Mouse (Mus musculus) myocyte (in vitro differentiated cells): ENCODE data around the gene Zmynd8. TPM values are rescaled to one million over a fixed set of nuclear protein-coding genes. Genes with fewer than 3 reads are reported as not detected.
A peak's percentile ranks its signal among the peaks of the same experiment; 100 is the strongest.

ENCODE experiments used
- H3K27me3 ChIP-seq: one replicate; pipeline ENCODE4 v1.6.1; 2011; ENCODE audit not compliant: control insufficient read depth, insufficient read depth, insufficient read length
- H3K36me3 ChIP-seq: one replicate; pipeline ENCODE4 v1.6.1; 2011; ENCODE audit not compliant: control insufficient read depth, insufficient read depth
- H3K4me2 ChIP-seq: one replicate; pipeline ENCODE4 v1.6.1; 2011; ENCODE audit warnings: low read depth, control low read depth
- H3K4me3 ChIP-seq: one replicate; pipeline ENCODE4 v1.5.1; 2011; ENCODE audit warnings: mild to moderate bottlenecking, control low read depth, moderate library complexity
- H3K79me2 ChIP-seq: one replicate; pipeline ENCODE4 v1.6.1; 2011; ENCODE audit not compliant: control insufficient read depth, insufficient read depth
- H3ac ChIP-seq: one replicate; pipeline ENCODE4 v1.6.1; 2011; ENCODE audit not compliant: control insufficient read depth, insufficient read length
- CEBPB ChIP-seq: IDR thresholded peaks from 2 replicates; pipeline ENCODE4 v1.6.1; 2011; ENCODE audit warnings: mild to moderate bottlenecking, moderate library complexity; ENCODE audit not compliant: poor library complexity, insufficient read depth, severe bottlenecking
- E2F4 ChIP-seq: IDR thresholded peaks from one replicate; pipeline ENCODE4 v1.6.1; 2011; ENCODE audit warnings: mild to moderate bottlenecking, control low read depth, moderate library complexity; ENCODE audit not compliant: insufficient read depth
- MAX ChIP-seq: IDR thresholded peaks from one replicate; pipeline ENCODE4 v1.6.1; 2011; ENCODE audit warnings: low read depth, mild to moderate bottlenecking, control low read depth
- MYOD1 ChIP-seq, 3 experiments: IDR thresholded peaks; one replicate each; pipeline ENCODE4 v1.6.1; 2011; ENCODE audit warnings: control low read depth in 2 of 3, low read depth in 2 of 3, mild to moderate bottlenecking in 2 of 3, moderate library complexity in 1 of 3; ENCODE audit not compliant: insufficient read length in 2 of 3, control insufficient read depth in 1 of 3
- MYOG ChIP-seq, 3 experiments: IDR thresholded peaks; one replicate each; pipeline ENCODE4 v1.6.1; 2011; ENCODE audit warnings: control low read depth in 2 of 3, low read depth in 2 of 3, mild to moderate bottlenecking in 2 of 3; ENCODE audit not compliant: insufficient read length in 2 of 3, control insufficient read depth in 1 of 3, insufficient read depth in 1 of 3
- POLR2A ChIP-seq: IDR thresholded peaks from one replicate; pipeline ENCODE4 v1.6.1; 2011; ENCODE audit warnings: low read depth, mild to moderate bottlenecking, control low read depth, moderate library complexity; ENCODE audit not compliant: insufficient read length
- POLR2AphosphoS2 ChIP-seq: IDR thresholded peaks from one replicate; pipeline ENCODE4 v1.6.1; 2011; ENCODE audit warnings: low read depth, control low read depth; ENCODE audit not compliant: insufficient read length
- REST ChIP-seq: IDR thresholded peaks from one replicate; pipeline ENCODE4 v1.6.1; 2011; ENCODE audit warnings: mild to moderate bottlenecking, control low read depth, moderate library complexity; ENCODE audit not compliant: insufficient read depth, insufficient read length
- SRF ChIP-seq: IDR thresholded peaks from one replicate; pipeline ENCODE4 v1.6.1; 2011; ENCODE audit warnings: low read depth; ENCODE audit not compliant: control insufficient read depth, insufficient read length
- TCF12 ChIP-seq: IDR thresholded peaks from one replicate; pipeline ENCODE4 v1.6.1; 2011; ENCODE audit warnings: mild to moderate bottlenecking, control low read depth; ENCODE audit not compliant: poor library complexity, insufficient read depth, severe bottlenecking
- TCF3 ChIP-seq: IDR thresholded peaks from one replicate; pipeline ENCODE4 v1.6.1; 2011; ENCODE audit warnings: low read depth, control low read depth; ENCODE audit not compliant: insufficient read length
- USF1 ChIP-seq: IDR thresholded peaks from one replicate; pipeline ENCODE4 v1.6.1; 2011; ENCODE audit warnings: low read depth, mild to moderate bottlenecking, control low read depth, moderate library complexity
- polyA plus RNA-seq: library from polyadenylated mRNA; unstranded; fragments of >200 nt; fragmentation: generic; extraction: Trizol; gene quantifications from one replicate; pipeline ENCODE4 v1.2.1, GENCODE M21; 2012; ENCODE audit warnings: missing spikeins

The Zmynd8 gene
- polyA plus RNA-seq, 1 experiment, result 20.9 TPM

- TF ChIP-seq USF1, result peak; percentile 76
- TF ChIP-seq POLR2AphosphoS2, result no peak
- TF ChIP-seq POLR2A, result no peak
- H3ac ChIP-seq, result no peak overlapping the region
- no peaks in the 10 kb centered on the region for H3K27me3 ChIP-seq
- peaks cover 22% of the 10 kb centered on the region for H3K36me3 ChIP-seq
- H3K79me2 ChIP-seq, result peaks cover 53% of the 10 kb centered on the region
- H3K4me3 ChIP-seq, result no peak overlapping the region
- no peak overlapping the region for H3K4me2 ChIP-seq
These were observed 49.7 kb downstream of the Zmynd8 start for GRCm38 (mm10) chr2:165849129-165849528.

GRCm38 (mm10) chr2:165846787-165847186 is 52.0 kb downstream of the Zmynd8 start:
- H3K36me3 ChIP-seq, result peaks cover 22% of the 10 kb centered on the region

DNA sequence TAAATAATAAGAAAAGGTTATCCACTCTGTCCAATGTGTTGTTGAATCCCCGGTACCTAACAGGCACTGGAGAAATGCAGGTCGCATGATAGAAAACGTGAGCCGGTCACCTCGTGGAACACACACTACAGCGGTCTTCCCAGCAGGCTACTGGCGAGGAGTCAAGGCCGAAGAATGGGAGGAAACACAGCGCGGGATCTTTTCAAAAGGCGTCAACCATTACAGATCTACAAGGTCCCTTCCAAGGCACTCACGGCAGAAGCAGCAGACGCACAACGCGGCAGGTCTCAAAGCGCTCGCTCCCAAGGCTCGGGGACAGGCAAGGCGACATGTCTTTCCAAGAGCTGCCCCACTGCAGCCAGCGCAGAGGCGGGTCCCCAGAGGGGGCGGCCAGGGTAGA is 53.3 kb downstream of the Zmynd8 start:
- H3K79me2 ChIP-seq, result peaks cover 22% of the 10 kb centered on the region

More at GRCm38 (mm10) chr2:165846787-165847186, 52.0 kb downstream of the Zmynd8 start:
- H3ac ChIP-seq, result no peak overlapping the region
- H3K79me2 ChIP-seq, result peaks cover 30% of the 10 kb centered on the region
- no peaks in the 10 kb centered on the region for H3K27me3 ChIP-seq
- TF ChIP-seq REST (no peak), USF1 (no peak), CEBPB (no peak), E2F4 (no peak), TCF12 (no peak), SRF (no peak)
- H3K4me3 ChIP-seq, result no peak overlapping the region
- H3K4me2 ChIP-seq, result no peak overlapping the region

GRCm38 (mm10) chr2:165843350-165843749 is 55.5 kb downstream of the Zmynd8 start:
- Histone ChIP-seq H3ac (no peak overlapping the region), H3K4me2 (no peak overlapping the region), H3K4me3 (no peak overlapping the region), H3K27me3 (no peaks in the 10 kb centered on the region), H3K79me2 (peaks cover 3% of the 10 kb centered on the region), H3K36me3 (peaks cover 27% of the 10 kb centered on the region)
- TF ChIP-seq E2F4 (no peak), TCF3 (no peak), POLR2AphosphoS2 (no peak), MAX (no peak)

More for the DNA sequence above, 53.3 kb downstream of the Zmynd8 start:
- H3K4me2 ChIP-seq, result no peak overlapping the region
- no peak overlapping the region for H3ac ChIP-seq
- H3K27me3 ChIP-seq, result no peaks in the 10 kb centered on the region
- TF ChIP-seq REST (no peak), CEBPB (no peak), SRF (no peak), TCF12 (no peak), MYOG (IDR thresholded peaks at IDR 0.05; ENCODE audit: control insufficient read depth in 1 of 3, insufficient read depth in 1 of 3, insufficient read length in 2 of 3, low read depth in 2 of 3) (no peak), E2F4 (no peak), MYOD1 (IDR thresholded peaks at IDR 0.05; ENCODE audit: control insufficient read depth in 1 of 3, insufficient read length in 2 of 3, low read depth in 2 of 3) (no peak), POLR2AphosphoS2 (no peak), TCF3 (no peak), POLR2A (no peak), USF1 (no peak), MAX (no peak)
- H3K36me3 ChIP-seq, result peaks cover 23% of the 10 kb centered on the region
- no peak overlapping the region for H3K4me3 ChIP-seq

DNA sequence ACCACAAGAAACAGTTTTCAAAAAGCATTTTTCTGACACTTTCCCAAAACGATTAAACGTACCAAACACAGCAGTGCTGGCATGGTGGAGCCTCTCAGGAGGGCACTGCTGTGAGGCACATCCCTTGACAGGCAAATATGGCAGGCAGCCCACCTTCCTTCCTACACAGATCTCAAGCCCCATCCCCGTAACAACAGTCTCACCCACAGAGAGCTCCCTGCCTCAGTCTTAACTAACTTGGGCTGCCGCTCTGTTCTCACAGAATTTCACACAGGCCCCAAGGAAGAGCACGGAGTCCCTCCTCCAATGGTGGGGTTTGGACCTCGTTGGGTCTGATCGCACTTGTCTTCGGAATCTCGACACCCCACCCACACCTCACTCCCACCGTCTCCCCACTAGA is 56.6 kb downstream of the Zmynd8 start:
- TF ChIP-seq POLR2A, result no peak
- TF ChIP-seq POLR2AphosphoS2, result no peak
- TF ChIP-seq MAX, result no peak
- no peak for TF ChIP-seq CEBPB
- no peak for TF ChIP-seq TCF12
- no peak for TF ChIP-seq USF1
- no peak for TF ChIP-seq REST
- Histone ChIP-seq H3ac (no peak overlapping the region), H3K4me3 (no peak overlapping the region), H3K4me2 (no peak overlapping the region), H3K36me3 (peaks cover 34% of the 10 kb centered on the region), H3K79me2 (peaks cover 3% of the 10 kb centered on the region), H3K27me3 (no peaks in the 10 kb centered on the region)

DNA sequence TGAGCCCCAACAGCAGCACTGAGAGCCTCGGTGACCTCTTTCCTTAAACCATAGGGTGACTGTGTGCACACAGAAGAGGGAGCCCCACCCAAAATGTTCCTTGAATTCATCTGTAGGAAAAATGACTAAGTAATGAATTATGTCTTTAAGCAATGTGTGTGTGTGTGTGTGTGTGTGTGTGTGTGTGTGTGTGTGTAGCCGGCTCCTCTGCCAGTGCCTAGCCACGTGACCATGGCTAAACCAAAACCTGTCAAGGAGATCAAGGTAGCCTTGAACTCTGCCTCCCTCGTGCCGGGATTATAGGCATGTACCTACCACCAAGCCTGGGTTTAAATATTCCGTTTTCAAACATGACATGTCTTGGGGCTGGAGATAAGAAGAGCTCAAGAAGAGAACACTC is 57.0 kb downstream of the Zmynd8 start:
- peaks cover 3% of the 10 kb centered on the region for H3K79me2 ChIP-seq
- H3K4me3 ChIP-seq, result no peak overlapping the region
- TF ChIP-seq USF1, result no peak
- no peak overlapping the region for H3K4me2 ChIP-seq
- H3K36me3 ChIP-seq, result peaks cover 34% of the 10 kb centered on the region
- no peak overlapping the region for H3ac ChIP-seq
- no peaks in the 10 kb centered on the region for H3K27me3 ChIP-seq
